Mouse (Mus musculus) spleen, adult 2 months (tissue): ENCODE data around the gene 2410004P03Rik.

Source experiments
- CTCF ChIP-seq: fragments of 200-500 bp; IDR thresholded peaks from 2 replicates; pipeline ENCODE4 v1.5.1; 2011; ENCODE audit warnings: mild to moderate bottlenecking, inconsistent platforms; ENCODE audit not compliant: insufficient read depth, insufficient read length, insufficient replicate concordance; ENCODE audit errors: extremely low read depth
- POLR2A ChIP-seq: fragments of 200-500 bp; IDR thresholded peaks from 2 replicates; pipeline ENCODE4 v1.6.1; 2011; ENCODE audit warnings: low read depth, low read length, inconsistent platforms

DNA sequence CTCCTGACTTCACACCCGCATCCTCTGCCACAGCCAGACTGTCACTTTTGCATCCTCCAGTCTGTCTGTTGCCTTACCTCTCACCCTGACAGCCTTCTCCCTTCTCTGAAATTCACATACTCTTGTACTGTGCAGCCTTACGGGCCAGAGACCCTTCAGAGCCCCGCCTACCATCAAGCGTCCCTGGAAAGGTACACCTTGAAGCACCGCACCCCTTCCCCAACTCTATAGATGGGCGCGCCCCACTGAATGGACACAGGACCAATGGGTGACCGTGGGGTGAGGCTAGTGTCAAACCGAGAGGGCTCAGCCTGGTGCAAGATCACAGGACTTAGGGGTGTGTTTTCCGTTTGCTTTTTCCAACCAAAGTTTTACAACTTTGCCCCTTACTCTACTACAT, 12.4 kb downstream of the 2410004P03Rik start:
- TF ChIP-seq CTCF (no peak), POLR2A (no peak)
